Mouse (Mus musculus): ENCODE results near the gene E130114P18Rik.

The E130114P18Rik gene

DNA sequence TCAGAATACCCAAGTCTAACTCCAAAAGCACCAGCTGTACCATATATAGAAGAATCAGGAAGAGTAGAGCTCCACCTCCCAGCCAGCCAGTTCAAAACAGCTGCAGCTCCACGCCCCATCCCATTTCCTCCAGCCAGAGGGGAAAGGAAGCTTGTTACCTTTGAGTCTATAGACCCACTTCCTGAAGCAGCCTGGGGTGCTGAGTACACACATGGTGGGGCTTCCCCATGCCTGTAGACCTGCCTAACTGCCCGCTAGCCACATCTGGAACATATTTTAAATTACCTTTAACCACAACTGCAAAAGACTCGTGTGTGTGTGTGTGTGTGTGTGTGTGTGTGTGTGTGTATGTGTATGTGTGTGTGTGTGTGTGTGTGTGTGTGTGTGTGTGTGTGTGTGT lies 120.3 kb downstream of the E130114P18Rik start:
- DNase-seq (ENCODE audit: low read depth, low spot score), result no peak

DNA sequence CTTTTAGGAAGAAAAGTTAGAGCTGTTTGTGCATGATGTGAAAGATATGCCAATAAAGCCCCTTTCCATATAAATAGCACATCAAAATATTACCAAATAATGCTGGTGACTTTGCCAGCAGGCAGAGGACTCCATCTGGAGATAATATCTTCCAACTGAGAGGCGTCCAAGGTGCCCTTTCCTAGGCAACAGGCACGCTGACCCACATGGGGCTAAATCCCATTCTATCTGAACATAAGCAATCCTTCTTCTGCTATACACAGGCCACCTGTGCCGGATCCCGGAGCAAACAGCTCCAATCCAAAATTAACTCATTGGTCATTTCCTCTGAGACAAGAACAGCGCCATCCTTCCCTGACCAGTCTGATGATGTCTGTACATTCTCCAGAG lies 128.3 kb downstream of the E130114P18Rik start:
- DNase-seq (ENCODE audit: low read depth, low spot score), result no peak

- no peak for DNase-seq (ENCODE audit: low read depth, low spot score)
These were observed 128.9 kb downstream of the E130114P18Rik start for GRCm38 (mm10) chr4:97648825-97649625.

GRCm38 (mm10) chr4:97648436-97648707 lies 129.5 kb downstream of the E130114P18Rik start:
- DNase-seq (ENCODE audit: low read depth, low spot score), result no peak

DNA sequence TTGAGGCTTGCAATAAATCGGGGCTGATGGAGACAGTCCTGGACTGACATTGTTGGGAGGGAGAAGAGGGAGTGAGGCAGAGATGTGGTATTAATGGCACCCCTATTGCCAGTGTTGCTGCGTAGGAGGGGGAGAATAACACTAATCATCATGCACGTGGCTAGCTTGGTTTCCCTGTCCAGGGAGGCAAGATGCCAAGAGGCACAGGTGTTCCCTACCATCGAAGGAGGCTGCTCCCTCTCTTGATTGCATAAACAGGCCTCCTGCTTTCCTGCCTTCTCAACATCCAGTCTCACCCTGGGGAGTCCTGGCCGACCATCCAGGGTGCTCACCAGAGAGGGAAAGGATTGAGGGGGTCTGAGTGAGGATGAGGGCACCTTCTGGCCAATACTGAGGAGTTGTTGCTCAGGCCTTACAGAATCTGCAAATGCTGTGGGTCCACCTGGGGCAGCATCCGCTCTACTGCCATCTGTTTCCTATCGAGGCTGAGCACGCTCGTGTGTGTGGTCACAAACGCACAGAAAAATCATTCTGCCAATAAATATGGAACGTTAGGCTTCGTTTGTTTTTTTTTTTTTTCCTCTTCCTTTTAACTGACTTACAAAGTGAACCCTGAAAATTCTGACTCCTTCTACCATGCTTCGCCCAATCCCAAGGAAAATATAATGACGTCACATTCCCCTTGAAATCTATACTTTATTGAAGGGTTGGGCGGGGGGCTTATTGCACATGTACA lies 130.0 kb downstream of the E130114P18Rik start:
- no peak for DNase-seq (ENCODE audit: low read depth, low spot score)

GRCm38 (mm10) chr4:97647236-97647635 lies 130.6 kb downstream of the E130114P18Rik start:
- no peak for DNase-seq (ENCODE audit: low read depth, low spot score)

- DNase-seq (ENCODE audit: low read depth, low spot score), result no peak
These were observed 137.5 kb downstream of the E130114P18Rik start for GRCm38 (mm10) chr4:97640385-97640784.

DNA sequence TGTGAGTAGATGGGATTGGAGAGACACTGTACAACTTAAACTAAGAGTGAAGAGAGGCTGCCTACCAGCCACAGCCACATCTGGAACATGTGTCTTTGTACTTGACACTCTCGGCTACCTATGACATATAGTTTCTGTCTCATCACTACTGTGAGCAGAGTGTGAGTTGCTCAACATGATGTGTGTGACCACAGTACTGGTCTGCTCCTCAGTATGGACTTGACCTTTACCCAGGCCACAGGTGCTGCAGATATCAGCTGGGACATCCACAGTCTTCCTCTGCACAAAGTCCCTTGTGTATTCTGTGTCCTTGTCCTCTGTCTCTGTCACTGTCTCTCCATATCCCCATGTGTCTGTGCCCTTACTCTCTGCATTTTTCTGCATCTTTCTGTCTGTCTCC lies 141.3 kb downstream of the E130114P18Rik start:
- DNase-seq (ENCODE audit: low read depth, low spot score), result no peak

DNA sequence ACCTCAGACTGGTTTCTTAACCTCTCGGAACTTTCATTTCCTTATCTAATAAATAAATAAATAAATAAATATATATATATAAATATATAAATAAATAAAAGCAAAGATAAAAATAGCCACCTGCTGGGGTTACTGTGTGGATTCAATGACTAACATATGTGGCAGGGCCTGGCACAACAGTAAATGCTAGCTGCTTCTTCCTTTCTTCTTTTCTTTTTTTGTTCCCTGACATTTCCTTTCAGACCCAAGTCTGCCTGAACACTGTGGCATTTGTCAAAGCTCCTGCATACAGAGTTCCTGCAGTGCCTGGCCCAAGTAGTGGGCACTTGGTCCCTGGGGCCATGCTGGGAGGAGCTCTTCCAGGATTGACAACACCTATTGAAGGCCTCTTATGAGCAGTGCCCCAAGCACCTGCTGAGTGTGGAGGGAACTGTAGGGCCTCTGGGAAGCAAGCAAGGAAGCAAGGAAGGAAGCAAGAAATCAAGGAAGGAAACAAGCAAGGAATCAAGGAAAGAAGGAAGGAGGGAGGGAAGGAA lies 142.1 kb downstream of the E130114P18Rik start:
- DNase-seq (ENCODE audit: low read depth, low spot score), result no peak

GRCm38 (mm10) chr4:97635296-97635755 lies 142.6 kb downstream of the E130114P18Rik start:
- DNase-seq (ENCODE audit: low read depth, low spot score), result no peak

GRCm38 (mm10) chr4:97628881-97629605 lies 148.8 kb downstream of the E130114P18Rik start:
- no peak for DNase-seq (ENCODE audit: low read depth, low spot score)

DNA sequence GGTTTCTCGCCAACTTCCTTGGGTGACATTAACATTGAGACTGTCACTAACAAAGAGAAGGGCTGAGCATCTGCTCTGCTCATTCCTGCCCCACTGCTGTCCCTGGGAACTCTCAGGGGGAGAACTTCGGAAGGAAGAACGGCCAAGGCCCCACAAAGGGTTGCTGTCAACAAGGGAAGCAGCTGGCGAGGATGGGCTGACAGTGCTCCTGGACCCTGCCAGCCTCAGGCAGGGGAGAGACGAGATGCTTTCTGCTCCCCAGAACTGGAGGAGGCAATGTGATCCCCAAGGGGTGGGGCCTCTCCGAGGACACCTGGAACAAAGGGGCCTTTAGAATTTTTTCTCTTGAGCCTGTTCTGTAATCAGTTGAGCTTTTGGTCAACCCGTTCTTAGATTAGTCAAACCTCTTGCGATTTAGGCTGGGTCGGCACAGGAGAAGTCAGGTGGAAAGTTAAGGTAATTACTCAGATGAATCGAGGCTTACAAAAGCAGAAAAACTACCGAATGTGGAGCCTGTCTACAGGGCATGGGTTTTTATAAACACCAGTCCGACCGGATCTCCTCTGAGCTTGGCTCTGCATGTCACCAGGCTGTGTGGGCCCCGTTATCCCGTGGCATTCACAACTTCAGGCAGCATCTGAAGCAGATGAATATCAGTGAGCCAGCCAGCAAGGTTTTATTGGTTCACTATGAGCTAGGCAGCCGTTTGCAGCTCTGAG lies 151.7 kb downstream of the E130114P18Rik start:
- DNase-seq (ENCODE audit: low read depth, low spot score), result no peak

DNA sequence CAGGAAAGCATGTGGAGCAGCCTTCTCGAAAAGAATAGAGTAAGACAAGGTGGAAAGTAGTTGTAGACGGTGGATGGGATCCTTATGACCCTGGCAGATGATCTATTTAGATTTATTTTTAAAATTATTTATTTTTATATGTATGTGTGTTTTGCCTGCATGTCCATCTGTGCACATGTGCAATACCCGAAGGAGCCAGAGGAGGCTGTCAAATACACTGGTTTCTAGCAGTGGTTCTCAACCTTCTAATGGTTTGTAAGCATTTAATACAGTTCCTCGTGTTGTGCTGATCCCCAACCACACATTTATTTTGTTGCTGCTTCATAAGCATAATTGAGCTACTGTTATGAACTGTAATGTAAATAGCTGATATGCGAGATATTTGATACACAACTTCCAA lies 154.7 kb downstream of the E130114P18Rik start:
- no peak for DNase-seq (ENCODE audit: low read depth, low spot score)

- DNase-seq (ENCODE audit: low read depth, low spot score), result no peak
These were observed 156.1 kb downstream of the E130114P18Rik start for GRCm38 (mm10) chr4:97621731-97622130.

DNA sequence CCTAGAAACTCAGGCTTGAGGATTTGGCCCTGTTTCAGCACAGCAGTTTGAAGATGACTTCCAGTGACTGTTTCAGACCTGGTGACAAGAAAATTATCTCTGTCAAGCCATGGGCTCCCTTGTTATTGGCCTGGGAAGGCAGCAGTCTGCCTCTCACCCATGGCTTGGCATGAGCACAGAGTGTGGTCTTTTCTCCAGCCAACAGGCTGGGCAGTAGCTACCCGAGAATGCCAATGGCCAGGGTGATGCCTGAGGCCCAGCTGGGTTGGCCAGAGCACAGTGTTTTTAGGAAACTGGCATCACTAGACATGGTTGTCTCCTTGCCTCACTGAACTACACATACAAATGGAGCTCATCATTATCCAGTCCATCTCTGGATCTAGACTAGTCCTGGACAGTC lies 157.5 kb downstream of the E130114P18Rik start:
- no peak for DNase-seq (ENCODE audit: low read depth, low spot score)

DNA sequence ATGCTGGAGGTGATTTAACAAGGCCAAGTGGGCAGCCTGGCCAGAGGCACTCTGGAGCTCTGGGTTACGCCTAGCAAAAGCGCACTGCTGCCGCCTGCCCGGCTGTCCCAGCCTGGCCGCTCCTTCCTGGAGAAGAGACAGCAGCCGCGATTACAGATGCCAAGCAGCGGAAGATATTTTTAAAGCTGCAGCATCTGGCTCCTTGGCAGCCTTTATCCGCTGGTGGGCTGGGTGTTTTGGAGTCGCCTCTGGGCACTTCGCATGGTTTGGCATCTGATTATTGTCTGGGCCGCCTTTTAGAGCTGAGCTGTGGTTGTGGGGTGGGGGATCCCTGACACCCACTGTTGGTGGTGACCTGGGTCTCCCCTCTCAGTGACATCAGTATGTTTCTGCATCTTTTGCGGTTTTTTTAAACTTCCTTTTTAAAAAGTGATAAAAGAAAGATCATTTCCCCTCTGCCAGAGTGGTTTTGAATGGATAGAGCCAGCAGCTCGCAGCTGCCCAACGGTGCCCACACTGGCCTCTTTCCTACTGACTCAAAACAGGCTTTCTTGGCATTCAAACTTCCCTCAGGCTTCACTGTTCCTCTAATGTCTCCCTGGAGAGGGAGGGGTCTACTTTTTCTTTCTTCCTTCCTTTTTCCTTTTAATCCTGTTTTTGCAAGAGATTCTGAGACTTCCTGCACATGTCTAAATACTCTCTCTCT lies 159.1 kb downstream of the E130114P18Rik start:
- no peak for DNase-seq (ENCODE audit: low read depth, low spot score)

- no peak for DNase-seq (ENCODE audit: low read depth, low spot score)
These were observed 162.8 kb downstream of the E130114P18Rik start for GRCm38 (mm10) chr4:97615031-97615430.

DNA sequence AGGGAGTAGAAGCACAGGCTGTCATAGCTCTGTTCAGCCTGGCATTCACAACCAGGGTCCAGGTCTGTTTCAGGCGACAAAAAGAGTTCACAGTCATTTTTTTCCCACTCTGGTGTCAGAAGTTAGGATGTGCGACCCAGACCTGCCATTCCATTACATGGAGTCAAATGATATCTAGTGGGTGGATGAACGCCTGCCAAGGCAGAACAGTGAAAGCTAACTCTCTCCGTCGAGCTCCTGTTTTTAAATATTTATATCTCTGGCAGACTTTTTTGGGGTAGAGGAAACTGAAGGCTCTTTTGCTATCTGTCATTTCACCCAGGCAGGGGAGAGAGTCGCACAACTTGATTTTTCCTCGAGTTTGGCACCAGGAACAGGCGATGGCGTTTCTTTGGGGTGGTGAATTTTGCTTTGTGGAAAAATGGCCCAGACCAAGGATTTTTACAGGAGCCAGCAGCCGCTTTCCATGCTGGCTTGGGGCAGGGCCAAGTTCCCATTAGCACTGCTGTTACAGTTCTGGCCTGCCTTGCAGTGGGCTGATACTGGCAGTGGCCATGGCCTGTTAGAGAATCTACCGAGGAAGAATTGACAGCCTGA lies 166.5 kb downstream of the E130114P18Rik start:
- no peak for DNase-seq (ENCODE audit: low read depth, low spot score)

- no peak for DNase-seq (ENCODE audit: low read depth, low spot score)
These were observed 167.8 kb downstream of the E130114P18Rik start for GRCm38 (mm10) chr4:97609831-97610727.
